Mouse (Mus musculus) embryonic facial prominence, embryonic 10.5 days (tissue): Measurements from ENCODE around the gene Dnpep. TPM values are rescaled to one million over a fixed set of nuclear protein-coding genes. Genes with fewer than 3 reads are reported as not detected.
A peak's percentile ranks its signal among the peaks of the same experiment; 100 is the strongest.

Experiments
- DNase-seq: peaks from one replicate; pipeline ENCODE4 v3.0.0-alpha.2; 2017; ENCODE audit warnings: low spot score
- H3K27ac ChIP-seq: fragments of 300-500 bp; sonication (generic); replicated peaks from 2 replicates; pipeline ENCODE4 v1.5.1; 2016; ENCODE audit warnings: mild to moderate bottlenecking
- H3K27me3 ChIP-seq: fragments of 300-500 bp; sonication (generic); replicated peaks from 2 replicates; pipeline ENCODE4 v1.6.1; 2016; ENCODE audit warnings: low read depth, mild to moderate bottlenecking; ENCODE audit not compliant: poor library complexity, severe bottlenecking
- H3K36me3 ChIP-seq: fragments of 300-500 bp; sonication (generic); replicated peaks from 2 replicates; pipeline ENCODE4 v1.6.1; 2016; ENCODE audit warnings: mild to moderate bottlenecking, moderate library complexity
- H3K4me1 ChIP-seq: fragments of 300-500 bp; sonication (generic); 2 replicates; pipeline ENCODE4 v1.6.1; 2016
- H3K4me3 ChIP-seq: fragments of 300-500 bp; sonication (generic); 2 replicates; pipeline ENCODE4 v1.5.1; 2016; ENCODE audit warnings: mild to moderate bottlenecking, moderate library complexity
- H3K9me3 ChIP-seq: fragments of 300-500 bp; sonication (generic); 2 replicates; pipeline ENCODE4 v1.6.1; 2016; ENCODE audit warnings: mild to moderate bottlenecking
- WGBS: fragments of 180-500 bp; shearing (Covaris S2); methylation state at CpG from one replicate; pipeline ENCODE4 v1.1.7; 2016; 5-methylcytosine and 5-hydroxymethylcytosine counted together
- polyA plus RNA-seq: library from polyadenylated mRNA; unstranded; fragments of >200 nt; fragmentation: Nextera tagmentation; extraction: Ambion mirVana; gene quantifications from 2 replicates; pipeline ENCODE4 v1.2.1, GENCODE M21; 2016

Dnpep gene
- polyA plus RNA-seq, 1 experiment from 2014 or later = 144 TPM

DNA sequence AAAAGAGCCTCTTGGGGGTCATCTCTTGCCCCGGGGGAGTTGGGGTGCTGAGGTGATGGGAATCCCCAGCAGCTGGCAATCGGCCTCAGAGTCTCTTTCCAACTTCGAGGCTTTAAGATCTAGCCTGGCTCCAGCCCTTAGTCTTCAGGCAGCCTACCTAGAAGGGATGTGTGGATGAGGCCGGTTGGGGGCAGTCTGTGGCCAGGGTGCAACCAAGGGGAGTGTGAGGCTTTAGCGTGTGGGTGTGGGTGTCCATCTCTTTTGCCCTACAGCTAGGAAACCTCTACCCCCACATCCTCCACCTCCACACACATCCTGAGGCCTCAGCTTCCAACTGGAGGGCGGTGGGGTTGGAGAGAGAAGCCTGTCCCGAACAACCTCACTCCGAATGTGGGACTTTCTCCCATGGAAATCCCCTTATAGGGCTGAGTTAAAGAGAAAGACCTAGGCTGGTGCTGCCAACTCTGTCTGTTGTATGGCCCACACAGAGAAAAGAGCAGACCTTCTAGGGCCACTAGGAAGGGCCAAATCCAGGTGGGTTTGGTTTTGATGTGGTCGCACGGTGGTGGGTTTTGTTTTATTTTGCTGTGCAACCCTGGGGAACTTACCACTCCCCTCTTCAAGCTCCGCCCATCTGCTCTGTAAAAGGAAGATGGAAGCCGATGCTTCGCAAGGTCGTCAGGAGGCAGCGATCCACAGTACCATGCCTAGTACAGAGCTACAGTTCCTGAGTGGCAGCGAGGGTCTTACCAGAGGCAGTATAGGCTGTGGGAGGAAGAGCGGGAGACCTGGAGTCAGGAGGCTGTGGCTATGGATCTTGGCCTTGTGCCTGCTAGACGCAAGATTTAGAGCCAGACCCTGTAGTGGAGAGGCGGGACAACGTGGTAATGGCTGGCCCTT is 27.5 kb upstream of the Dnpep start:
- H3K4me1 ChIP-seq = peaks cover 66% of the 10 kb centered on the region
- no peaks in the 10 kb centered on the region for H3K9me3 ChIP-seq
- peak; percentile 55 for DNase-seq
- H3K27me3 ChIP-seq = no peaks in the 10 kb centered on the region; the same call in 1 of the 2 replicates
- WGBS = 17% methylated on average over 20 of the region's 20 CpGs
- no peaks in the 10 kb centered on the region for H3K36me3 ChIP-seq
- peak overlapping the region; percentile 89 for H3K27ac ChIP-seq
- H3K4me3 ChIP-seq = peak overlapping the region; percentile 41

DNA sequence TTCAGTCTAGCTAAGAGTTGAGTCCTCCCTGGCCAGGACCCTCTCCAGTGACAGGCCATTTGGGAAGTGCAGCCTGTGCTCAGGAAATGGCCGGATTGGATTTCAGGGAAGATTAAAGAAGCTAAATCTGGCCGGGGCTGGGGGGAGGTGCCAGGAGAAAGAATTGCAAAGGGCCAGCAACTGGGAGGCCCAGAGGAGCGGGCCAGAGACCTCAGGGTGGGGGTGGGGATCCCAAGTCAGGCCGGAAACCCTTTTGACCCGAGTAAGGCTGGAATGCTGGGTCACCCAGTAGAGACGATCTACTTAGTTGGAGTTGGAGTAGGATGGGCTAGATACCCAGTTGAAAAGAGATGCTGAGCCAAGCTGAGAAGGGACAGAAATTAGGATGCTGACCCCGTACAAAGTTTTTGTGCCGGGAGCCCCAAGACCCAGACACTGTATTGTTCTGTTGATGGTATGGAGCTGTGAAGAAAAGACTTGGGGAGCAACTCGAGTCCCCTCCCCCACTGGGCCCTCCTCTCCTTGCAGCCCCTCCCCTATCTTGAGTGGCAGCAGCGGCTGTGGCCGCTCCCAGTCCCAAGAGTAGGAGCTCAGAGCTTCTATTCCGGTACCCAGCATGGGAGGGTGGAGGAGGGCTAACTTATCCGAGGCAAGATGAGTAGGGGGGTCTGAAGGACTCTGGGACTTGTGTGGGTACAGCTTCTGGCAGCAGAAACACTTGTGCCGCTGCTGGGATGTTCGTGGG is 26.7 kb upstream of the Dnpep start:
- peak; percentile 87 for DNase-seq
- peak overlapping the region; percentile 89 for H3K27ac ChIP-seq
- H3K4me3 ChIP-seq = peak overlapping the region; percentile 41
- no peaks in the 10 kb centered on the region; the same call in 1 of the 2 replicates for H3K27me3 ChIP-seq
- WGBS = under 1% methylated on average over 15 of the region's 15 CpGs
- H3K36me3 ChIP-seq = no peaks in the 10 kb centered on the region
- H3K4me1 ChIP-seq = peaks cover 67% of the 10 kb centered on the region
- H3K9me3 ChIP-seq = no peaks in the 10 kb centered on the region

DNA sequence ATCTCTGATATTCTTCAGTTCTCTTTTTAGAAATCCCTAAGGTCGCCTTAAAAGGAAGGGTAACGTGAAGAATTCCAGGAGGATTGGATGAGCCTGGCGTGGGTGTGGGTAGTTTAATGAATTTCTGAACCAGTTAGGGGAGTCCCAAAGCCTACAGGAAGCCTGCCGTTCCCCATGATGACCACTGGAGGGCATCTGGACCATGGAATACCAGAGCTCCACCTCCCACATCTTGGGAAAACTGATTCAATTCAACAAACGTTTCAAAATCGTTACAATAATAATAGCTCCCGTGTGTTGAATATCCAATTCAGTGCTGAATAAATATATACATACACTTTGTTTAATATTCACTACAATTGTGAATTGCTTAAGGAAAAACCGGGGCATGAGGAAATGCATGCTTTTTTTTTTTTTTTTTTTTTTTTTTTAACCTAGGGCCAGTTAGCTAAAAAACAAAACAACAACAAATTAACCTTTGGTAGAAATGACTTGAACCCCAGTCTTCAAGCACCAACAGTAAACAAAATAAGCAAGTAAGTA is 25.2 kb upstream of the Dnpep start:
- H3K4me3 ChIP-seq = no peak overlapping the region
- under 1% methylated on average over 8 of the region's 8 CpGs for WGBS
- peak; percentile 76 for DNase-seq
- peaks cover 74% of the 10 kb centered on the region for H3K4me1 ChIP-seq
- no peaks in the 10 kb centered on the region for H3K9me3 ChIP-seq
- H3K27me3 ChIP-seq = no peaks in the 10 kb centered on the region; the same call in 1 of the 2 replicates
- no peaks in the 10 kb centered on the region for H3K36me3 ChIP-seq
- H3K27ac ChIP-seq = 0 out of 2 replicates have a peak overlapping the region, but pooled peaks have one; percentile 89

DNA sequence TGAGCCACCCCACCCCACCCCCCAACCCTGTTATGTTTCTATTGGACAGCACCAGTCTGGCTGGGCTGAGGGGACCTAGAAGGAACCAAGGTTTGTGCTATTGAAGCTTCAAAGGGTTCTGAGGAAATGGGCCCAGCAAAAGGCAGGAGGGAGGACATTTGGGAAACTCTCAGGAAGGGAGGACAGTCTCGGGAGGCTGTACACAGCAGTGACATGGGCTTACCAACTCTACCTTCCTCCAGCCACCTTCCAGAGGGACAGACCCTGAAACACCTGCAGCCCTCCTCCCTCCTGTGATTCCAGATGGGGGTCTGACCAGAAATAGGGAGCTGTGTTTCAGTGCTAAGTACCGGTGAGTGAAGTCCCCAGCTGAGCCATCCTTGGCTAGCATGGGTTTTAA is 22.7 kb upstream of the Dnpep start:
- whole genome bisulfite sequencing = 81% methylated on average over 2 of the region's 2 CpGs
- H3K4me3 ChIP-seq = no peak overlapping the region
- DNase-seq = no peak
- H3K27me3 ChIP-seq = no peaks in the 10 kb centered on the region; the same call in 1 of the 2 replicates
- H3K9me3 ChIP-seq = no peaks in the 10 kb centered on the region
- no peaks in the 10 kb centered on the region for H3K36me3 ChIP-seq
- H3K27ac ChIP-seq = peak overlapping the region; percentile 57; the same call in 1 of the 2 replicates
- peaks cover 79% of the 10 kb centered on the region for H3K4me1 ChIP-seq

DNA sequence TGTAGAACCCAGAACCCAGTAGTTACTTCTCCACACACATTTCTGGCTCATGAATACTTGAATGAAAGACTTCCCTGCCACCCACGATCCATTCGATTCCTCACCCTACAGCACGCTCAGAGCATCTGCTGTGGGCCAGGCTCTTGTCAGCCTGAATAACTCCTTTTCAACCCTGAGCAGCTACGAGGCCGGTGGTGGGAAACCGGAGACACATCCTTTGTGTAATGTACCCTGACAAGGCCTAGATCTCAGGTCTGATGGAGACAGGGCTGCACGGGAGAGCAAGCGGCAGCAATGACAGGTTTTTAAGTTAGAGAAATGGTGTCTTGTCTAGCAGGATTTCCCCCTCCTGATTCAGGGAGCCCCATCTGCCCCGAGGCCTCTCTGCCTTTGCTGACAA is 21.5 kb upstream of the Dnpep start:
- WGBS = 33% methylated on average over 9 of the region's 9 CpGs

DNA sequence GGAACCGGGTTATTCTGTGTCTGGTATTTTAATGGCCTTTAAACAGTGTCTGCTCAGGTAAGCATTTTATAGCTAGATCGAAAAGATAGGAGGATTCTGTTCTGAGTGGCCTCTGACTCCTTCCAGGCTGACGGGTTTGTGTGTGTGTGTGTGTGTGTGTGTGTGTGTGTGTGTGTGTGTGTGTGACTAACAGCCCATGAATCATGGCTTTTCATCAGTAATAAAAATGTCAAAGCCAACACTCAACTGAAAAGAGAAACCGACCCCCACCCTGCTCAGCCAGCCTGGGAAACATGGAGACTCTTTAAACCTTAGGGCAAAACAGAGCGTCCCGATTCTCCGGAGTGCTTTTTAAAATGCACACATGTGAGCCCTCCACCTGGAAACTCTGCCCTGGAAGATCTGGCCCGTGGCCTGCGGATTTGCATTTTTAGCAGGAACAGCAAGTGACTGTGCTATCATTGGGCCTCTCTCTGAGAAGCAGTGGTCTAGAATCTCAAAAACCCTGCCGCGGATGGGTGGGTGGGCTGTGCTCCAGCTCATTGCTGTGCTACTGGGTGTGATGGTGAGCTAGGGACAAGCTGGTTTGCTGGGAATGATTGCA is 20.4 kb upstream of the Dnpep start:
- H3K36me3 ChIP-seq = no peaks in the 10 kb centered on the region
- peak overlapping the region; percentile 75 for H3K27ac ChIP-seq
- peak; percentile 56 for DNase-seq
- H3K9me3 ChIP-seq = no peaks in the 10 kb centered on the region
- no peak overlapping the region for H3K4me3 ChIP-seq
- no peaks in the 10 kb centered on the region for H3K27me3 ChIP-seq
- H3K4me1 ChIP-seq = peaks cover 59% of the 10 kb centered on the region
- WGBS = 40% methylated on average over 11 of the region's 11 CpGs

More for the DNA sequence above, 21.5 kb upstream of the Dnpep start:
- no peaks in the 10 kb centered on the region for H3K36me3 ChIP-seq
- H3K9me3 ChIP-seq = no peaks in the 10 kb centered on the region
- H3K27ac ChIP-seq = peak overlapping the region; percentile 75
- no peak overlapping the region for H3K4me3 ChIP-seq
- H3K4me1 ChIP-seq = peaks cover 70% of the 10 kb centered on the region
- peak; percentile 47 for DNase-seq
- H3K27me3 ChIP-seq = no peaks in the 10 kb centered on the region; the same call in 1 of the 2 replicates

DNA sequence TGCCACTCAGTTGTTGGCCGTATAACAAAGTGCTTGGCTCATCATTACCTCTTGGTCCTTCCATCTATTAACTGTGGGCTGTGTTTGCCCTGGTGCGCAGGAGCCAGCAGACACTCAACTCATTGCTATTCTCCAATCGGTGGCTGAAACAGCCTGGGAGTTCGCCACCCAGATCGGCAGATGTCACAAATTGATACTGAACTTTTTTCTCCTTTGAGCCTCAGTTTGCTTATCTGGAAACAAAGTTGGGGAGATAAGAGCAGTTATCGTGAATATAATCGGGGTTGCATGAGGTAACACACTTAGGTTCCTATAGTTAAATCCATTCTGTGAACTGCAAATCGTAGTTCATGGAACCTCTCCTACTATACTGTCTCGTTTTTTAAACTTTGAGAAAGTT is 19.3 kb upstream of the Dnpep start:
- Histone ChIP-seq H3K36me3 (no peaks in the 10 kb centered on the region), H3K27me3 (no peaks in the 10 kb centered on the region), H3K27ac (no peak overlapping the region), H3K4me1 (peaks cover 50% of the 10 kb centered on the region), H3K4me3 (no peak overlapping the region), H3K9me3 (no peaks in the 10 kb centered on the region)
- 84% methylated on average over 9 of the region's 9 CpGs for WGBS
- no peak for DNase-seq

DNA sequence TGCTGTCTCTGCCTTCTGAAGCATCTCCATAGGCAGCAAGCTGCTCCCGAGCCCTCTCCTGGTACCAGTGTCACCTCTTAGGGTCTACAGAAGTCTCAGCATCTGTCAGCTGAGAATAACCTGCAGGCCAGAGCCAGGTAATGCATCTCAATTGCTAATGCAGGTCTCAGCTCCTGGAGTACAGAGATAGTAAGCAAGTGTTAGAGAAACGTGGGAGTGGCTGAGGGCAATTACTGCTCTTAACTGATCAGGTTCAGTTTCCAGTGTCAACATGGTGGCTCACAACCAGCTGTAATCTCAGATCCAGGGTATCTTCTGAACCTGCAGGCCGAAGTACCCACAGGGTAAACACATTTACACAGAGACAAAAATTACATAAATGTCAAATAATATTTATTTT is 18.7 kb upstream of the Dnpep start:
- WGBS = 65% methylated on average over 3 of the region's 3 CpGs
- Histone ChIP-seq H3K4me3 (no peak overlapping the region), H3K27ac (no peak overlapping the region), H3K9me3 (no peaks in the 10 kb centered on the region), H3K27me3 (no peaks in the 10 kb centered on the region), H3K36me3 (no peaks in the 10 kb centered on the region), H3K4me1 (peaks cover 46% of the 10 kb centered on the region)
- DNase-seq = no peak

DNA sequence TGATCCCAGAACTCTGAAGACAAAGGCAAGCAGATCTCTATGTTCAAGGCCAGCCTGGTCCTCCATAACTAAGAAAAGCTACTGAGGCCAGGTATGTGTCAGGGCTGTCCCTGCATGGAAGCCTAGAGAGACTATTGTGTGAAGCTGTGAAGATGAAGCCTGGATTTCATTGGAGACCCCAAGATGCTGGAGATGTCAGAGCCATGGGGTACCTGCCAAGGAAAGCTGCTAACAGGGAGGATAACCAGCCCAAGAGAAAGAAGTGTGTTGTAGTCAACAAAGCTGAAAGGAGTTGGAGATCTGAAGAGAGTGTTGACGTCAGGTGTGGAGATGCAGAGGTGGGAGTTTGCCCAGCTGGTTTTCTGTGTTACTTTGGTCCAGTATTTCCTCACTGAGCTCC is 13.5 kb upstream of the Dnpep start:
- H3K9me3 ChIP-seq = peaks cover 4% of the 10 kb centered on the region; the same call in 1 of the 2 replicates
- peaks cover 15% of the 10 kb centered on the region; the same call in 1 of the 2 replicates for H3K4me1 ChIP-seq
- no peak overlapping the region for H3K4me3 ChIP-seq
- H3K27me3 ChIP-seq = no peaks in the 10 kb centered on the region
- H3K36me3 ChIP-seq = no peaks in the 10 kb centered on the region
- no peak overlapping the region for H3K27ac ChIP-seq
- DNase-seq = no peak
- WGBS = 73% methylated on average over 1 of the region's 1 CpGs

DNA sequence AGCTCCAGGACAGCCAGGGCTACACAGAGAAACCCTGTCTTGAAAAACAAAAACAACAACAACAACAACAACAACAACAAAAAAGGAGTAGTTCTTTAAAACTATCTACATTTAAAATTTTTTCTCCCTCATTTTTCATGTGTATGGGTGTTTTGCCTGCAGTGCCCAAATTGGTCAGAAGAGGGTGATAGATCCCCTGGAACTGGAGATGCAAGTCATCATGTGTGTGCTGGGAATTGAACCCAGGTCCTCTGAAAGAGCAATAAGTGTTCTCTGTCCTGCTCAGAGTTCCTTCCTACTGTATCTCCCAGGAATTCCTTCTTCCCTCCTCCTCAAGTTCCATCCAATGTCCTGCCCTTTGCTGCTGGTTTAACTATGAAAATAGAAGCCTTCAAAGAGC is 9.7 kb upstream of the Dnpep start:
- no peak for DNase-seq
- no peaks in the 10 kb centered on the region for H3K36me3 ChIP-seq
- peaks cover 8% of the 10 kb centered on the region; the same call in 1 of the 2 replicates for H3K4me1 ChIP-seq
- H3K27ac ChIP-seq = no peak overlapping the region
- no peaks in the 10 kb centered on the region for H3K27me3 ChIP-seq
- peaks cover 4% of the 10 kb centered on the region; the same call in 1 of the 2 replicates for H3K9me3 ChIP-seq
- H3K4me3 ChIP-seq = no peak overlapping the region

DNA sequence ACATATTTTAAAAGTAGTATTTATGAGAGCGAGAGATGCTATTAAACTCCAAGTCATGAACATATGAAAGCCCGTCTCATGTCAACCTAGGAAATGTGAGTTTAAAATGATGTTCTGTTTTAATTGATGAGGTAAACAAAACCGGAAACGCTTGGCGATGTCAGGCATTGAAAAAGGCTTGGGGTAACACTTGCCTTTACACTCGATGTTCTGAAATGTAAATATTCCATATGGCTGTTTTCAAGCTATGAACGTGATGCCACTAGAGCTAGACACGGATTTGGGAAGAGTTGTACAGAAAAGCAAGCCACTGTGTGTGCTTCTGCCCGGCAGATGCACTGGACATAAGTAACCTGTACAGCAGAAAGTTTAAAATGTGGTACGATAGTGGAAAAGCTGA is 1.4 kb upstream of the Dnpep start:
- 94% methylated on average over 10 of the region's 10 CpGs for WGBS
- Histone ChIP-seq H3K4me3 (no peak overlapping the region), H3K9me3 (no peaks in the 10 kb centered on the region), H3K27me3 (no peaks in the 10 kb centered on the region), H3K36me3 (peaks cover 17% of the 10 kb centered on the region), H3K4me1 (peaks cover 17% of the 10 kb centered on the region), H3K27ac (no peak overlapping the region)
- no peak for DNase-seq

DNA sequence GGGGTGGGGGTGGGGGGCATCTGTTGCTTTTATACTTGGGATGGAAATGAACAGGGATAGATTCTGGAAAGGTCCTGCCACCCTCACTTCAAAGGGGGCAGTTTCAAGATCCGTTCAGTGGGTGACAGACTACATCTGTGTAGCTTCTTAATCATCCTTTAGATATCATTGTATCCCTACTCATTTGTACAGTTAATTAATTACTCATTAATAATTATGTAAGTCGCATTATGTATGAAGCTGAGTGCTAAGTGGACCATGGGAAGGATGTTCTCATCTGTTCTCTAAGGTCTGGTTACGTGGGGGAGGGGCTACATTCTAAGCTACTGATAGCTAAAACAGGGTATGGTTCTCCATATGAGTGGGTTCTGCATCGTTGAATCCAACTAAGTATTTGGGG is 946 bp upstream of the Dnpep start:
- DNase-seq = no peak
- Histone ChIP-seq H3K27me3 (no peaks in the 10 kb centered on the region), H3K27ac (peak overlapping the region; percentile 81), H3K9me3 (no peaks in the 10 kb centered on the region), H3K36me3 (peaks cover 22% of the 10 kb centered on the region), H3K4me3 (no peak overlapping the region), H3K4me1 (peaks cover 17% of the 10 kb centered on the region)
- 90% methylated on average over 4 of the region's 4 CpGs for WGBS
